ENCODE assay signal across 8 mouse cellular contexts in genomic region chr12:16805511-16805910, GRCm38 (mm10). TPM values are rescaled to one million over a fixed set of nuclear protein-coding genes. Genes with fewer than 3 reads are reported as not detected.
DNase-seq lines count a peak whose midpoint lies in the region; ATAC-seq and TF ChIP-seq lines count a peak whose summit lies in the region.

No protein-coding gene starts in this region.

- H3K4me2 ChIP-seq in heart, postnatal 0 days (ENCODE audit: low read depth, low read length) = no peak overlapping the region
- no peak overlapping the region for H3K4me2 ChIP-seq in liver, embryonic 16.5 days (ENCODE audit: low read depth, low read length)
- H3K4me2 ChIP-seq in neural tube, embryonic 13.5 days = no peak overlapping the region

- no peak overlapping the region for H3K4me3 ChIP-seq in ES-Bruce4 (ENCODE audit: low read depth, low read length)
- no peak overlapping the region for H3K4me3 ChIP-seq in heart, postnatal 0 days (ENCODE audit: low read depth, low read length)
- H3K4me3 ChIP-seq in liver, embryonic 16.5 days (ENCODE audit: low read depth, low read length) = no peak overlapping the region
- H3K4me3 ChIP-seq in neural tube, embryonic 13.5 days = no peak overlapping the region

- peaks cover 3% of the 10 kb centered on the region; the same call in 1 of the 2 replicates for H3K27me3 ChIP-seq in ES-Bruce4 (ENCODE audit: control insufficient read depth, insufficient read depth, low read length, poor library complexity, severe bottlenecking)
- H3K27me3 ChIP-seq in heart, postnatal 0 days (ENCODE audit: control insufficient read depth, insufficient read depth, low read length) = peaks cover 31% of the 10 kb centered on the region
- H3K27me3 ChIP-seq in liver, embryonic 16.5 days (ENCODE audit: control insufficient read depth, insufficient read depth, low read depth, low read length) = peaks cover 29% of the 10 kb centered on the region
- peaks cover 41% of the 10 kb centered on the region for H3K27me3 ChIP-seq in neural tube, embryonic 13.5 days

- DNase-seq in brain, adult 2 months (ENCODE audit: low read depth, low spot score) = peak; percentile 94
- DNase-seq in heart, postnatal 0 days (ENCODE audit: low spot score) = peak; percentile 81
- peak; percentile 84 to 93 for DNase-seq in kidney, postnatal 36 days
- DNase-seq in testis, postnatal 10 days (ENCODE audit: low spot score) = peak; percentile 91

- peak; percentile 56 for TF ChIP-seq CTCF in ES-Bruce4 (IDR thresholded peaks at IDR 0.05; ENCODE audit: low read depth, low read length)
- TF ChIP-seq CTCF in heart, postnatal 0 days (IDR thresholded peaks at IDR 0.05; ENCODE audit: low read depth) = peak; percentile 94

- no peaks in the 10 kb centered on the region for H3K36me3 ChIP-seq in ES-Bruce4 (ENCODE audit: control insufficient read depth, insufficient read depth, low read length, poor library complexity, severe bottlenecking)
- H3K36me3 ChIP-seq in heart, postnatal 0 days (replicated peaks; ENCODE audit: control insufficient read depth, insufficient read depth, low read length) = no peaks in the 10 kb centered on the region
- H3K36me3 ChIP-seq in liver, embryonic 16.5 days (ENCODE audit: control insufficient read depth, insufficient read depth) = no peaks in the 10 kb centered on the region
- no peaks in the 10 kb centered on the region for H3K36me3 ChIP-seq in neural tube, embryonic 13.5 days

- no peak for TF ChIP-seq EP300 in ES-Bruce4 (IDR thresholded peaks at IDR 0.05; ENCODE audit: insufficient read depth, low read depth, low read length)
- TF ChIP-seq EP300 in heart, postnatal 0 days (IDR thresholded peaks at IDR 0.05; ENCODE audit: low read depth) = no peak

- no peaks in the 10 kb centered on the region for H3K4me1 ChIP-seq in ES-Bruce4 (ENCODE audit: control insufficient read depth, insufficient read depth, low read length)
- 0 out of 2 replicates have a peak, but pooled peaks cover under 1% of the 10 kb centered on the region for H3K4me1 ChIP-seq in heart, postnatal 0 days (ENCODE audit: control insufficient read depth, insufficient read depth)
- peaks cover 1% of the 10 kb centered on the region for H3K4me1 ChIP-seq in liver, embryonic 16.5 days (ENCODE audit: control insufficient read depth, low read depth, low read length)
- peaks cover 9% of the 10 kb centered on the region for H3K4me1 ChIP-seq in neural tube, embryonic 13.5 days (replicated peaks)

- no peaks in the 10 kb centered on the region; the same call in 1 of the 2 replicates for H3K9me3 ChIP-seq in ES-Bruce4 (replicated peaks; ENCODE audit: control insufficient read depth, insufficient read depth, low read length, poor library complexity, severe bottlenecking)
- no peaks in the 10 kb centered on the region for H3K9me3 ChIP-seq in heart, postnatal 0 days (replicated peaks; ENCODE audit: control insufficient read depth, low read length)
- no peaks in the 10 kb centered on the region for H3K9me3 ChIP-seq in liver, embryonic 16.5 days (replicated peaks; ENCODE audit: control insufficient read depth, low read length)
- H3K9me3 ChIP-seq in neural tube, embryonic 13.5 days = no peaks in the 10 kb centered on the region

- peak; percentile 81 for ATAC-seq in erythroblast, adult 5-6 weeks (replicated peaks; ENCODE audit: low FRiP score, poor library complexity, severe bottlenecking)
- peak; percentile 72 for ATAC-seq in heart, postnatal 0 days (ENCODE audit: insufficient read depth, low read depth)
- 0 out of 2 replicates have a peak, but pooled peaks have one; percentile 41 for ATAC-seq in liver, embryonic 16.5 days (ENCODE audit: low read depth)
- ATAC-seq in neural tube, embryonic 13.5 days (ENCODE audit: low read depth) = peak; percentile 61

- 8% methylated on average over 5 of the region's 5 CpGs for WGBS in heart, postnatal 0 days
- 5% methylated on average over 5 of the region's 5 CpGs for WGBS in liver, embryonic 16.5 days (ENCODE audit: insufficient replicate concordance)
- WGBS in neural tube, embryonic 13.5 days = 4% methylated on average over 5 of the region's 5 CpGs

- no peak overlapping the region for H3K27ac ChIP-seq in ES-Bruce4 (ENCODE audit: insufficient read depth, low read length)
- H3K27ac ChIP-seq in heart, postnatal 0 days (ENCODE audit: low read depth) = no peak overlapping the region
- H3K27ac ChIP-seq in liver, embryonic 16.5 days (ENCODE audit: low read length) = no peak overlapping the region
- H3K27ac ChIP-seq in neural tube, embryonic 13.5 days (replicated peaks) = no peak overlapping the region

- no peak overlapping the region for H3K9ac ChIP-seq in ES-Bruce4 (ENCODE audit: low read depth, poor library complexity, severe bottlenecking)
- H3K9ac ChIP-seq in heart, postnatal 0 days (replicated peaks; ENCODE audit: low read depth, low read length) = no peak overlapping the region
- H3K9ac ChIP-seq in liver, embryonic 16.5 days (ENCODE audit: low read depth, low read length) = no peak overlapping the region
- no peak overlapping the region for H3K9ac ChIP-seq in neural tube, embryonic 13.5 days

- no peak for TF ChIP-seq POLR2A in ES-Bruce4 (IDR thresholded peaks at IDR 0.05; ENCODE audit: insufficient read depth, low read length)

RNA-seq across cellular contexts. Expression of gene Greb1, which starts 4.8 kb away (rescaled TPM):
- polyA plus RNA-seq in ES-Bruce4 (2011; ENCODE audit: insufficient read depth, insufficient read length, low read depth, missing spikeins) = 10.2 and 11.5 TPM in 2 replicates
- not detected in 2 replicates for total RNA-seq in erythroblast, adult 5-6 weeks (2015; ENCODE audit: low replicate concordance)
- not detected in 2 replicates for total RNA-seq in erythroblast, adult 5-6 weeks (2017; ENCODE audit: low replicate concordance)
- total RNA-seq in heart, postnatal 0 days (2014; rRNA removed; ENCODE audit: low replicate concordance) = 0.08 and 0.15 TPM in 2 replicates
- polyA plus RNA-seq in heart, postnatal 0 days (2015; fragmentation: Nextera tagmentation; extraction: Ambion mirVana) = 0.11 and 0.12 TPM in 2 replicates
- polyA plus RNA-seq in liver, embryonic 16.5 days (2015; fragmentation: Nextera tagmentation; extraction: Ambion mirVana) = 0.56 and 0.92 TPM in 2 replicates
- 1.4 and 2.2 TPM in 2 replicates for polyA plus RNA-seq in neural tube, embryonic 13.5 days (2015; fragmentation: Nextera tagmentation; extraction: Ambion mirVana)

RNA-seq across cellular contexts. Expression of gene E2f6, which starts 5.3 kb away (rescaled TPM):
- polyA plus RNA-seq in ES-Bruce4 (2011; ENCODE audit: insufficient read depth, insufficient read length, low read depth, missing spikeins) = 22.2 and 25.4 TPM in 2 replicates
- total RNA-seq in erythroblast, adult 5-6 weeks (2015; ENCODE audit: low replicate concordance) = 7.7 and 10.4 TPM in 2 replicates
- 6.1 and 12.4 TPM in 2 replicates for total RNA-seq in erythroblast, adult 5-6 weeks (2017; ENCODE audit: low replicate concordance)
- total RNA-seq in heart, postnatal 0 days (2014; rRNA removed; ENCODE audit: low replicate concordance) = 32.2 and 50.4 TPM in 2 replicates
- polyA plus RNA-seq in heart, postnatal 0 days (2015; fragmentation: Nextera tagmentation; extraction: Ambion mirVana) = 34.1 and 35.4 TPM in 2 replicates
- 12.3 and 13.8 TPM in 2 replicates for polyA plus RNA-seq in liver, embryonic 16.5 days (2015; fragmentation: Nextera tagmentation; extraction: Ambion mirVana)
- polyA plus RNA-seq in neural tube, embryonic 13.5 days (2015; fragmentation: Nextera tagmentation; extraction: Ambion mirVana) = 36.7 and 39.2 TPM in 2 replicates
